Mouse (Mus musculus): ENCODE measurements around the gene Dpep1. TPM values are rescaled to one million over a fixed set of nuclear protein-coding genes. Genes with fewer than 3 reads are reported as not detected.
"Not testable (repeated sequence)": the region's sequence is repeated elsewhere in the genome, so short reads cannot be mapped to it uniquely, and the experiment has no call there.

Gene Dpep1
- polyA plus RNA-seq, 1 experiment from 2014 or later = 1.7 TPM

- Histone ChIP-seq H3K9ac (replicated peaks; ENCODE audit: low read depth, low read length) (no peak overlapping the region), H3K4me2 (replicated peaks; ENCODE audit: low read depth, low read length) (no peak overlapping the region), H3K4me1 (ENCODE audit: control insufficient read depth, insufficient read depth, low read length) (no peaks in the 10 kb centered on the region), H3K4me3 (ENCODE audit: low read depth, low read length) (no peak overlapping the region), H3K27me3 (ENCODE audit: control insufficient read depth, insufficient read depth, low read length) (no peaks in the 10 kb centered on the region), H3K9me3 (ENCODE audit: control insufficient read depth, low read depth, low read length) (no peaks in the 10 kb centered on the region), H3K27ac (ENCODE audit: low read length) (no peak overlapping the region), H3K36me3 (ENCODE audit: control insufficient read depth, insufficient read depth, low read length) (no peaks in the 10 kb centered on the region)
- ATAC-seq (ENCODE audit: insufficient number of reproducible peaks, insufficient read depth, low FRiP score, low read depth) = no peak
- 89% methylated on average over 9 of the region's 9 CpGs for WGBS
These were observed 7.7 kb downstream of the Dpep1 start for GRCm38 (mm10) chr8:123193771-123194170.

- WGBS = 73% methylated on average over 5 of the region's 5 CpGs
- H3K27me3 ChIP-seq (ENCODE audit: control insufficient read depth, insufficient read depth, low read length); H3K27ac ChIP-seq (ENCODE audit: low read length); H3K9ac ChIP-seq (replicated peaks; ENCODE audit: low read depth, low read length); H3K4me3 ChIP-seq (ENCODE audit: low read depth, low read length); H3K4me1 ChIP-seq (ENCODE audit: control insufficient read depth, insufficient read depth, low read length); ATAC-seq (ENCODE audit: insufficient number of reproducible peaks, insufficient read depth, low FRiP score, low read depth); H3K4me2 ChIP-seq (replicated peaks; ENCODE audit: low read depth, low read length); H3K36me3 ChIP-seq (ENCODE audit: control insufficient read depth, insufficient read depth, low read length); H3K9me3 ChIP-seq (ENCODE audit: control insufficient read depth, low read depth, low read length): not testable (repeated sequence)
These were observed 11.0 kb downstream of the Dpep1 start for GRCm38 (mm10) chr8:123197016-123197415.

- H3K36me3 ChIP-seq (ENCODE audit: control insufficient read depth, insufficient read depth, low read length) = no peaks in the 10 kb centered on the region
- no peak for ATAC-seq (ENCODE audit: insufficient number of reproducible peaks, insufficient read depth, low FRiP score, low read depth)
- H3K9ac ChIP-seq (replicated peaks; ENCODE audit: low read depth, low read length) = no peak overlapping the region
- H3K4me3 ChIP-seq (ENCODE audit: low read depth, low read length) = no peak overlapping the region
- 51% methylated on average over 14 of the region's 14 CpGs for WGBS
- no peaks in the 10 kb centered on the region for H3K27me3 ChIP-seq (ENCODE audit: control insufficient read depth, insufficient read depth, low read length)
- no peaks in the 10 kb centered on the region for H3K9me3 ChIP-seq (ENCODE audit: control insufficient read depth, low read depth, low read length)
- H3K27ac ChIP-seq (ENCODE audit: low read length) = no peak overlapping the region
- H3K4me2 ChIP-seq (replicated peaks; ENCODE audit: low read depth, low read length) = no peak overlapping the region
- H3K4me1 ChIP-seq (ENCODE audit: control insufficient read depth, insufficient read depth, low read length) = no peaks in the 10 kb centered on the region
These were observed 13.8 kb downstream of the Dpep1 start for GRCm38 (mm10) chr8:123199864-123200263.

GRCm38 (mm10) chr8:123202288-123202687, 16.2 kb downstream of the Dpep1 start:
- Histone ChIP-seq H3K27me3 (ENCODE audit: control insufficient read depth, insufficient read depth, low read length) (no peaks in the 10 kb centered on the region), H3K4me2 (replicated peaks; ENCODE audit: low read depth, low read length) (no peak overlapping the region), H3K4me3 (ENCODE audit: low read depth, low read length) (no peak overlapping the region), H3K27ac (ENCODE audit: low read length) (no peak overlapping the region), H3K9ac (replicated peaks; ENCODE audit: low read depth, low read length) (no peak overlapping the region), H3K9me3 (ENCODE audit: control insufficient read depth, low read depth, low read length) (no peaks in the 10 kb centered on the region), H3K4me1 (ENCODE audit: control insufficient read depth, insufficient read depth, low read length) (no peaks in the 10 kb centered on the region), H3K36me3 (ENCODE audit: control insufficient read depth, insufficient read depth, low read length) (peaks cover 12% of the 10 kb centered on the region)
- WGBS = 24% methylated on average over 5 of the region's 5 CpGs
- ATAC-seq (ENCODE audit: insufficient number of reproducible peaks, insufficient read depth, low FRiP score, low read depth) = no peak

GRCm38 (mm10) chr8:123203571-123203970, 17.5 kb downstream of the Dpep1 start:
- Histone ChIP-seq H3K27me3 (ENCODE audit: control insufficient read depth, insufficient read depth, low read length) (no peaks in the 10 kb centered on the region), H3K4me3 (ENCODE audit: low read depth, low read length) (no peak overlapping the region), H3K9me3 (ENCODE audit: control insufficient read depth, low read depth, low read length) (no peaks in the 10 kb centered on the region), H3K9ac (replicated peaks; ENCODE audit: low read depth, low read length) (no peak overlapping the region), H3K36me3 (ENCODE audit: control insufficient read depth, insufficient read depth, low read length) (peaks cover 24% of the 10 kb centered on the region), H3K4me1 (ENCODE audit: control insufficient read depth, insufficient read depth, low read length) (no peaks in the 10 kb centered on the region), H3K27ac (ENCODE audit: low read length) (no peak overlapping the region), H3K4me2 (replicated peaks; ENCODE audit: low read depth, low read length) (no peak overlapping the region)
- no peak for ATAC-seq (ENCODE audit: insufficient number of reproducible peaks, insufficient read depth, low FRiP score, low read depth)
- 79% methylated on average over 3 of the region's 3 CpGs for WGBS

GRCm38 (mm10) chr8:123211876-123212275, 25.8 kb downstream of the Dpep1 start:
- Histone ChIP-seq H3K9ac (replicated peaks; ENCODE audit: low read depth, low read length) (peak overlapping the region; percentile 95), H3K4me2 (replicated peaks; ENCODE audit: low read depth, low read length) (peak overlapping the region; percentile 89), H3K9me3 (ENCODE audit: control insufficient read depth, low read depth, low read length) (no peaks in the 10 kb centered on the region), H3K4me1 (ENCODE audit: control insufficient read depth, insufficient read depth, low read length) (peaks cover 10% of the 10 kb centered on the region), H3K27me3 (ENCODE audit: control insufficient read depth, insufficient read depth, low read length) (no peaks in the 10 kb centered on the region), H3K4me3 (ENCODE audit: low read depth, low read length) (peak overlapping the region; percentile 96), H3K27ac (ENCODE audit: low read length) (peak overlapping the region; percentile 39; the same call in 1 of the 2 replicates), H3K36me3 (ENCODE audit: control insufficient read depth, insufficient read depth, low read length) (peaks cover 20% of the 10 kb centered on the region)
- 41% methylated on average over 10 of the region's 10 CpGs for WGBS
- no peak for ATAC-seq (ENCODE audit: insufficient number of reproducible peaks, insufficient read depth, low FRiP score, low read depth)

GRCm38 (mm10) chr8:123212321-123213117, 26.5 kb downstream of the Dpep1 start, which contains the start of the genes Chmp1a and Spata33:
Gene Chmp1a, minus strand, starts transcription at chr8:123212763.
Gene Spata33, plus strand, starts transcription at chr8:123212832.
- Histone ChIP-seq H3K27ac (ENCODE audit: low read length) (peak within 1 kb of the TSS; percentile 39; the same call in 1 of the 2 replicates), H3K9me3 (ENCODE audit: control insufficient read depth, low read depth, low read length) (no peaks in the 10 kb centered on the region), H3K9ac (replicated peaks; ENCODE audit: low read depth, low read length) (peak within 1 kb of the TSS; percentile 95), H3K4me2 (replicated peaks; ENCODE audit: low read depth, low read length) (peak within 1 kb of the TSS; percentile 89), H3K4me1 (ENCODE audit: control insufficient read depth, insufficient read depth, low read length) (peaks cover 10% of the 10 kb centered on the region), H3K4me3 (ENCODE audit: low read depth, low read length) (peak within 1 kb of the TSS; percentile 96), H3K27me3 (ENCODE audit: control insufficient read depth, insufficient read depth, low read length) (no peaks in the 10 kb centered on the region), H3K36me3 (ENCODE audit: control insufficient read depth, insufficient read depth, low read length) (peaks cover 16% of the 10 kb centered on the region)
- peak; percentile 95 for ATAC-seq (ENCODE audit: insufficient number of reproducible peaks, insufficient read depth, low FRiP score, low read depth)
- under 1% methylated on average over 71 of the region's 76 CpGs for WGBS

GRCm38 (mm10) chr8:123213118-123213772, 27.2 kb downstream of the Dpep1 start:
- Histone ChIP-seq H3K9me3 (ENCODE audit: control insufficient read depth, low read depth, low read length) (no peaks in the 10 kb centered on the region), H3K9ac (replicated peaks; ENCODE audit: low read depth, low read length) (peak overlapping the region; percentile 22), H3K4me3 (ENCODE audit: low read depth, low read length) (peak overlapping the region; percentile 96), H3K4me1 (ENCODE audit: control insufficient read depth, insufficient read depth, low read length) (peaks cover 10% of the 10 kb centered on the region), H3K27ac (ENCODE audit: low read length) (no peak overlapping the region), H3K4me2 (replicated peaks; ENCODE audit: low read depth, low read length) (peak overlapping the region; percentile 57), H3K27me3 (ENCODE audit: control insufficient read depth, insufficient read depth, low read length) (no peaks in the 10 kb centered on the region), H3K36me3 (ENCODE audit: control insufficient read depth, insufficient read depth, low read length) (peaks cover 8% of the 10 kb centered on the region)
- ATAC-seq (ENCODE audit: insufficient number of reproducible peaks, insufficient read depth, low FRiP score, low read depth) = no peak; the same call in 1 of the 2 replicates
- WGBS = 14% methylated on average over 22 of the region's 22 CpGs

Measured in stomach, embryonic 14.5 days (tissue).